Mouse (Mus musculus) thymus, postnatal 25 days (tissue): ENCODE measurements at regions not wholly inside any gene's neighbourhood (a gene's known extent, or its start where the extent isn't known, plus 50 kb on each side); places are given as distances from the start of the nearest gene placed in this dataset.

ENCODE experiments used
- DNase-seq: peaks from one replicate; pipeline ENCODE4 v3.0.0; 2022

- DNase-seq: no peak
Observed at GRCm38 (mm10) chr13:31339901-31340300, 216.0 kb upstream of the Foxq1 start.

GRCm38 (mm10) chr13:31340363-31340948 is 215.5 kb upstream of the Foxq1 start:
- DNase-seq: no peak

- no peak for DNase-seq
Observed at GRCm38 (mm10) chr13:31341282-31342100, 214.4 kb upstream of the Foxq1 start.

- DNase-seq: no peak
Observed at GRCm38 (mm10) chr13:31346205-31346604, 209.7 kb upstream of the Foxq1 start.

- DNase-seq: no peak
Observed at GRCm38 (mm10) chr13:31347000-31347399, 208.9 kb upstream of the Foxq1 start.

- no peak for DNase-seq
Observed at GRCm38 (mm10) chr13:31349671-31350070, 206.3 kb upstream of the Foxq1 start.

GRCm38 (mm10) chr13:31351481-31351880 is 204.5 kb upstream of the Foxq1 start:
- no peak for DNase-seq

- DNase-seq: no peak
Observed at GRCm38 (mm10) chr13:31352825-31353224, 203.1 kb upstream of the Foxq1 start.

- DNase-seq: no peak
Observed at GRCm38 (mm10) chr13:31359353-31359752, 196.6 kb upstream of the Foxq1 start.

- DNase-seq: no peak
Observed at GRCm38 (mm10) chr13:31362386-31362785, 193.5 kb upstream of the Foxq1 start.

GRCm38 (mm10) chr13:31364369-31364768 is 191.6 kb upstream of the Foxq1 start:
- no peak for DNase-seq

GRCm38 (mm10) chr13:31367226-31367625 is 188.7 kb upstream of the Foxq1 start:
- no peak for DNase-seq

- DNase-seq: no peak
Observed at GRCm38 (mm10) chr13:31369182-31369581, 186.8 kb upstream of the Foxq1 start.

GRCm38 (mm10) chr13:31370873-31371272 is 185.1 kb upstream of the Foxq1 start:
- DNase-seq: no peak

- no peak for DNase-seq
Observed at GRCm38 (mm10) chr13:31374006-31374405, 181.9 kb upstream of the Foxq1 start.

GRCm38 (mm10) chr13:31393421-31394215 is 162.3 kb upstream of the Foxq1 start:
- no peak for DNase-seq

GRCm38 (mm10) chr13:31396216-31396910 is 159.6 kb upstream of the Foxq1 start:
- no peak for DNase-seq

- DNase-seq: no peak
Observed at GRCm38 (mm10) chr13:31397246-31397645, 158.7 kb upstream of the Foxq1 start.

GRCm38 (mm10) chr13:31400401-31400800 is 155.5 kb upstream of the Foxq1 start:
- DNase-seq: no peak

- no peak for DNase-seq
Observed at GRCm38 (mm10) chr13:31405312-31405711, 150.6 kb upstream of the Foxq1 start.

- DNase-seq: no peak
Observed at GRCm38 (mm10) chr13:31408439-31409122, 147.4 kb upstream of the Foxq1 start.

GRCm38 (mm10) chr13:31409123-31409513 is 146.8 kb upstream of the Foxq1 start:
- DNase-seq: no peak
